Mouse (Mus musculus) liver, embryonic 14.5 days (tissue): ENCODE measurements around the gene Amhr2. TPM values are rescaled to one million over a fixed set of nuclear protein-coding genes. Genes with fewer than 3 reads are reported as not detected.

Experiments used
- ATAC-seq: fragments of 200-750 bp; cut with Nextera tagmentation; 2 replicates; pipeline ENCODE4 v1.8.0; 2017; ENCODE audit warnings: moderate number of reproducible peaks, mild to moderate bottlenecking, moderate library complexity; ENCODE audit not compliant: insufficient read depth
- DNase-seq, 3 experiments: peaks; one replicate each; pipeline ENCODE4 v3.0.0-alpha.2; 2012 to 2013; ENCODE audit warnings: low read depth in 3 of 3, low spot score in 3 of 3
- H3K27ac ChIP-seq: fragments of 300-500 bp; sonication (generic); 2 replicates; pipeline ENCODE4 v1.5.1; 2014; ENCODE audit warnings: moderate library complexity, mild to moderate bottlenecking, control low read depth, inconsistent platforms
- H3K27me3 ChIP-seq: fragments of 300-500 bp; sonication (generic); 2 replicates; pipeline ENCODE4 v1.6.1; 2014; ENCODE audit warnings: mild to moderate bottlenecking, low read length, moderate library complexity; ENCODE audit not compliant: control insufficient read depth, insufficient read depth
- H3K36me3 ChIP-seq: fragments of 300-500 bp; sonication (generic); replicated peaks from 2 replicates; pipeline ENCODE4 v1.6.1; 2014; ENCODE audit warnings: low read depth; ENCODE audit not compliant: control insufficient read depth, insufficient read depth
- H3K4me1 ChIP-seq, 2 experiments: fragments of 200-500 bp in 1 of 2; fragments of 300-500 bp in 1 of 2; sonication (generic) in 1 of 2; replicated peaks; 2 replicates each; pipeline ENCODE4 v1.6.1; 2012 to 2014; ENCODE audit warnings: antibody characterized with exemption in 1 of 2, inconsistent platforms in 1 of 2, low read length in 1 of 2; ENCODE audit not compliant: control insufficient read depth in 2 of 2, insufficient read depth in 2 of 2
- H3K4me2 ChIP-seq: fragments of 300-500 bp; sonication (generic); 2 replicates; pipeline ENCODE4 v1.6.1; 2014; ENCODE audit warnings: low read depth, mild to moderate bottlenecking, control low read depth, moderate library complexity
- H3K4me3 ChIP-seq, 2 experiments: fragments of 200-500 bp in 1 of 2; fragments of 300-500 bp in 1 of 2; sonication (generic) in 1 of 2; 2 replicates each; pipeline ENCODE4 v1.5.1; 2012 to 2014; ENCODE audit warnings: low read depth in 2 of 2, low read length in 2 of 2, mild to moderate bottlenecking in 2 of 2, control low read depth in 1 of 2, inconsistent platforms in 1 of 2, moderate library complexity in 1 of 2; ENCODE audit not compliant: insufficient read depth in 1 of 2
- H3K9ac ChIP-seq: fragments of 300-500 bp; sonication (generic); replicated peaks from 2 replicates; pipeline ENCODE4 v1.6.1; 2014; ENCODE audit warnings: mild to moderate bottlenecking, control low read depth, moderate library complexity
- H3K9me3 ChIP-seq: fragments of 300-500 bp; sonication (generic); 2 replicates; pipeline ENCODE4 v1.6.1; 2016; ENCODE audit warnings: low read length, mixed read lengths; ENCODE audit not compliant: control insufficient read depth
- CTCF ChIP-seq: IDR thresholded peaks from 2 replicates; pipeline ENCODE4 v1.5.1; 2016; ENCODE audit warnings: antibody characterized with exemption, low read depth, control low read depth
- EP300 ChIP-seq: IDR thresholded peaks from 2 replicates; pipeline ENCODE4 v1.6.1; 2016; ENCODE audit warnings: antibody characterized with exemption, low read depth
- WGBS: fragments of 180-500 bp; shearing (Covaris S2); extraction: QIAGEN DNeasy Blood & Tissue Kit; methylation state at CpG from one replicate; pipeline ENCODE4 v1.1.7; 2014; ENCODE audit not compliant: insufficient replicate concordance; 5-methylcytosine and 5-hydroxymethylcytosine counted together
- polyA plus RNA-seq, 2 experiments: library from polyadenylated mRNA; depleted of rRNA in 1 of 2; stranded (reverse) in 1 of 2; unstranded in 1 of 2; fragments of >200 nt; fragmentation: Nextera tagmentation in 1 of 2; extraction: Ambion mirVana in 1 of 2; gene quantifications; 2 replicates each; pipeline versions ENCODE4 v1.2.1 to v1.2.3; 2012 to 2014

The Amhr2 gene
- polyA plus RNA-seq, 2 experiments = 0.06 to 0.11 TPM

GRCm38 (mm10) chr15:102458050-102458736, 13.0 kb downstream of the Amhr2 start:
- H3K4me2 ChIP-seq = peak overlapping the region; percentile 88
- no peaks in the 10 kb centered on the region for H3K9me3 ChIP-seq
- H3K4me1 ChIP-seq = peaks cover 40 to 45% of the 10 kb centered on the region in 2 experiments
- H3K36me3 ChIP-seq = no peaks in the 10 kb centered on the region
- ATAC-seq (peak; percentile 11; the same call in 1 of the 2 replicates), DNase-seq (peak in 1 of 3 experiments; percentile 47)
- peak overlapping the region; percentile 43 for H3K9ac ChIP-seq
- no peaks in the 10 kb centered on the region for H3K27me3 ChIP-seq
- peak overlapping the region; percentile 87 for H3K27ac ChIP-seq
- 28% methylated on average over 5 of the region's 5 CpGs for WGBS
- TF ChIP-seq EP300 (no peak), CTCF (no peak)
- peak overlapping the region in 1 of 2 experiments; percentile 55; a peak in 2 of 4 replicates for H3K4me3 ChIP-seq

DNA sequence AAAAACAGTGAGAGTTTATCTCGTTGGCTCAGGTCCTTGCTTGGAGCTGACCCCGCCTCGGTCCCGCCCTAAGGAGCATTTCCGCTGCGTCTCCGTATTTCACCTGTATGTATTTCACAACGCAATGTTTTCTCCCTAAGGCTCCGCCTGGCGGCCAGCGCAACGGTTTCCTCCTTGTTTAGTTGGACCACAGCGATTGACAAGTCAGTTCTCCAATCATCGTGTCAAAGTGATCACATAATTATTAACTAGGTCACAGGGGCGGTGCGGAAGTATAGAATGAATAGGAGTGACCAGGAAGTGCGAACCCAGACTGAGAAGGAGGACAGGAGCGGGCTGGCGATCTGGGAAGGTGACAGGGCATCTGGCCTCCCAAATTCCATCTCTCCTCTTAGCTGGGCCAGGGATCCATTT, 13.7 kb downstream of the Amhr2 start, which contains the start of gene Prr13:
Prr13 (plus strand) TSS at position 125 of the 414 bp plus-strand sequence.
- Histone ChIP-seq H3K4me2 (peak within 1 kb of the TSS; percentile 88), H3K4me3 (peak within 1 kb of the TSS; percentile 55 to 75), H3K9me3 (no peaks in the 10 kb centered on the region), H3K9ac (peak within 1 kb of the TSS; percentile 43), H3K36me3 (no peaks in the 10 kb centered on the region; the same call in 1 of the 2 replicates), H3K4me1 (peaks cover 40 to 45% of the 10 kb centered on the region in 2 experiments), H3K27ac (peak within 1 kb of the TSS; percentile 87), H3K27me3 (no peaks in the 10 kb centered on the region)
- peak; percentile 82 for TF ChIP-seq CTCF
- no peak for TF ChIP-seq EP300
- DNase-seq (peak; percentile 91 to 95 (median 94)), ATAC-seq (peak; percentile 79)
- under 1% methylated on average over 19 of the region's 19 CpGs for WGBS

- H3K36me3 ChIP-seq = no peaks in the 10 kb centered on the region; the same call in 1 of the 2 replicates
- DNase-seq (peak in 1 of 3 experiments; percentile 47), ATAC-seq (no peak)
- H3K4me3 ChIP-seq = peak overlapping the region; percentile 55 to 75
- TF ChIP-seq EP300 (no peak), CTCF (no peak)
- no peaks in the 10 kb centered on the region for H3K27me3 ChIP-seq
- peaks cover 40 to 45% of the 10 kb centered on the region in 2 experiments for H3K4me1 ChIP-seq
- no peaks in the 10 kb centered on the region for H3K9me3 ChIP-seq
- H3K4me2 ChIP-seq = peak overlapping the region; percentile 88
- peak overlapping the region; percentile 43 for H3K9ac ChIP-seq
- WGBS = 12% methylated on average over 6 of the region's 6 CpGs
- peak overlapping the region; percentile 87 for H3K27ac ChIP-seq
Measured at GRCm38 (mm10) chr15:102459381-102459780, 14.2 kb downstream of the Amhr2 start.

DNA sequence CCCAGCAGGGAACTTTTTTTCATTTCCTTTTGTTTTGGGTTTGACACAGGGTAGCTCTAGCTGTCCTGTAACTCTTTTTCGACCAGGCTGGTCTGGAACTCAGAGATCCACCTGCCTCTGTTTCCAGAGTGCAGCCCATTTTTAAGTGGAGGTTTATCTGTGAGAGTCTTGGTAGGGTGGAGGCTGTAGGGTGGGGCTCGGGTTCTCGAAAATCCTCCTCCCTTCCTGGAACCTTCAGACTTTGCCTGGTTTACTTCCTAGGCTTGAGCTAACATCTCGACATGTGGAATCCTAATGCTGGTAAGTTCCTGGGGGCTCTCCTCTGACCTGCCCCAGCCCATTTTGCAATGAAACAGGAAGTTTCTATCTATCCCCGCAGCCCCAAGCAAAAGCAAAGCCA, 14.7 kb downstream of the Amhr2 start:
- DNase-seq = peak; percentile 58 to 85 (median 64)
- Histone ChIP-seq H3K9me3 (no peaks in the 10 kb centered on the region), H3K36me3 (no peaks in the 10 kb centered on the region; the same call in 1 of the 2 replicates), H3K27me3 (no peaks in the 10 kb centered on the region), H3K9ac (peak overlapping the region; percentile 43), H3K27ac (peak overlapping the region; percentile 87), H3K4me1 (peaks cover 40 to 45% of the 10 kb centered on the region in 2 experiments), H3K4me3 (peak overlapping the region; percentile 55 to 75), H3K4me2 (peak overlapping the region; percentile 88)
- peak; percentile 69 for ATAC-seq
- TF ChIP-seq EP300 = peak; percentile 41; the same call in 1 of the 2 replicates
- TF ChIP-seq CTCF = no peak
- 10% methylated on average over 5 of the region's 5 CpGs for WGBS

DNA sequence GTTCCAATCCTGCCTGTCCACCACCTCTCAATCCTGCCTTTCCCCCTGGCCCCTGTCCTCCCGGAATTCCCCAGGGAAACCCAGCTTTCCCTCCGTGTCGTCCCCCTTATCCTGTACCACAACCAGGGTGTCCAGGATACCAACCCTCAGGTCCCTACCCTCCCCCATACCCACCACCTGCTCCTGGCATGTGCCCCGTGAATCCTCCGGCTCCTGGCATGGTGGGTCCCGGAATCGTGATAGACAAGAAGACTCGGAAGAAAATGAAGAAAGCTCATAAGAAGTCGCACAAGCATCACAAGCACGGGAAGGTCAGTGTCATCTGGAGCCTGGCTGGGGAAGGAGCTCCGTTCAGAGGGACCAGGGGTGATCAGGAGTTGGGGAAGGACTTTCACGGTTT, 15.2 kb downstream of the Amhr2 start:
- Histone ChIP-seq H3K9me3 (no peaks in the 10 kb centered on the region), H3K4me1 (peaks cover 40 to 45% of the 10 kb centered on the region in 2 experiments)
- no peak for DNase-seq

More for the DNA sequence above, 15.2 kb downstream of the Amhr2 start:
- Histone ChIP-seq H3K27me3 (no peaks in the 10 kb centered on the region), H3K36me3 (no peaks in the 10 kb centered on the region; the same call in 1 of the 2 replicates), H3K4me2 (peak overlapping the region; percentile 88), H3K4me3 (peak overlapping the region; percentile 55 to 75), H3K9ac (peak overlapping the region; percentile 43), H3K27ac (peak overlapping the region; percentile 87)
- 54% methylated on average over 12 of the region's 12 CpGs for WGBS
- TF ChIP-seq EP300 (no peak), CTCF (no peak)
- no peak for ATAC-seq
